Mouse (Mus musculus): ENCODE measurements at regions not wholly inside any gene's neighbourhood (a gene's known extent, or its start where the extent isn't known, plus 50 kb on each side); places are given as distances from the start of the nearest gene placed in this dataset.

DNA sequence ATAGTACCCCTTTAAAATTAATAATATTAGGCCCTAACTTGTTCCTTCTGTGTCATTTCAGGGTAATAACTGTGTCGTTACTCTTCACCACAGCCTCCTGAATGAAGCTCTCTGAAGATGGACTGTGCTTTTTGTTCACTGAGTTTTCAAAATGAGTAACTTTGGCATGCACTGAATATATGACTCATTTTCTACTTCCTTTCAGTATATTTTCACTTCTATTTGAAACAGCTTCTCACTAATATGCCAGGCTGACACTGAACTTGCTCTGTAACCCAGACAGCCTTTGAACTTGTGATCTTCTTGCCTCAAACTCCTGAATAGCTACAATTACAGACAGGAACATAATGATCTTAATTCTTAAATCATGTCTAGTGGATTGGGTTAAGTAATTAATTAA lies 431.2 kb upstream of the Tenm2 start:
- TF ChIP-seq CTCF (IDR thresholded peaks at IDR 0.05; ENCODE audit: low read depth), result no peak
- no peak for TF ChIP-seq EP300 (IDR thresholded peaks at IDR 0.05; ENCODE audit: low read depth)
